Mouse (Mus musculus) MEL-GATA-1-ER (cell line): ENCODE measurements at regions not wholly inside any gene's neighbourhood (a gene's known extent, or its start where the extent isn't known, plus 50 kb on each side); places are given as distances from the start of the nearest gene placed in this dataset.

Experiments
- DNase-seq: peaks from one replicate; pipeline ENCODE4 v3.0.0-alpha.2; 2012; ENCODE audit warnings: low read depth; ENCODE audit errors: extremely low read depth

GRCm38 (mm10) chr12:25615377-25615776, 518.4 kb upstream of the Id2 start:
- no peak for DNase-seq

- no peak for DNase-seq
These were observed 516.5 kb upstream of the Id2 start for GRCm38 (mm10) chr12:25613473-25613872.

DNA sequence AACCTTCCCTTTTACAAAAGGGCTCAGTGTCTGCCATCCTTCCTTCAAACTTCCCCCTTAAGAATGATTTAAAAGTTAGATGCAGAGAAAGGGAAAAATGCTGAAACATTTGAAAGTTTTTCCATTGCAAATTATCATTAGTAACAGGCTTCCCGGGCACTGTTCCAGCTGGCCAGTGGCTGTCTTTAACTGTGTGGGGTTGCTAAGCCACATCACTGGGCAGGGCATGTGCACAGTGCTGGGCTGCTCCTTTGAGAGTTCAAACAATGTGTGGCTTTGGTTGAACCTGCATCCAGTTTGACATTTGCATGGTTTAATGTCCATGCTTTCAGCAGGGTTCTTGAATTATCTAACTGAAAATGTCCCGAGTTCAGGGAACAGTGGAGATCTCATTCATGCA, 512.1 kb upstream of the Id2 start:
- DNase-seq = no peak

DNA sequence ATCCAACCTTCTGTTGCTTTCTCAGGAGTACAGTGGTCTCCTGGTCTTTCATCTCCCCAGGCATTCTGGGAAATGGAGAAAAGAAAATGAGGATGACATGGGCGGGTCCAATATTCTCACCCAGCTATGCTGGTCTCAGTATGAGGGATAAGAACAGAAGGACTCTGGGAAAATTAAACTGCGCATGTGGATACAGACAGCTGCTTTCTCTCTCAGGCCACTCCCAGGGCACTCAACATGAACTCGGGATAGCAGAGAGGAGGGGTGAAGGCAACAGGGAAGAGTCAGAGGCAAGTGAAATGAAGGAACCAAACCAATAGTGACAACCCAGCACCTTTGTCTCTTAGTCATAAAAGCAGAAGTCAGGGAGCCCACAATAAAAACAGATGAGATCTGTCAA, 508.5 kb upstream of the Id2 start:
- DNase-seq = no peak

DNA sequence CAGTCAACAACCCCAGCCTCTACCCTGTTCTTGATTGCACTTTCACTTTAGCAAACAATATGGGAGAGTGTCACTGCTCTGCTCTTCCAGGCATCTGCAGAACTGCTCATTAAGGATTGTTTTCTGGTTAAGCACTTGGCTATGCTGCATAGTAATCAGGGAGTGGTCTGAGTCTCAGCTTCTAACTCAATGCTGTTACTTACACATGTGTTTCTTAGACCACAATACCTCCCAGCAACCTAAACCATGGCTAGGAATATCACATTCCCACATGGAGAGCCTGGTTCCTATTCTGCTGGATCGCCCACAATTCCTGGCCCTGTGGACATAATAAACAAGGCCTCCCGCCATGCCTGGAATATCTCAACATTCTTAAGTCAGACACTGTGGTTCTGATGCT, 493.3 kb upstream of the Id2 start:
- DNase-seq = no peak

DNA sequence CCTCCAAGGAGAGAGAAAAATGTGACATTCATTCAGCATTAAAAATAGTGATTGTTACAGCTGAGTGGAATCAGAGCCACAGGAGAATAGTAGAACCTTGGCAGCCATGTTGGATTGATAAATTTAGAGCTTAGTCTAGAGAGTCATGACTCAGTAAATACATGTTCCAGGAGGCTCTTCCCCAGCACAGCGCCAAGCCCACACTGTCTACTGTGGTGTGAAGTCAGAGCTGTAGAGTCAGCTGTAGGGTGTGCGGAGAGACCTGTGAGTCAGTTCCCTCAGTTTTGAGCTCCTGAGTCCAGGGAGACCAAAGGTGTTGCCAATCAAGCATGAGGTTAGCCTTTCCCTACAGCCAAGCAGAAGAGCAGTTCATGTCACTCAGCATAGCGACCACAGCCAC, 488.8 kb upstream of the Id2 start:
- no peak for DNase-seq

DNA sequence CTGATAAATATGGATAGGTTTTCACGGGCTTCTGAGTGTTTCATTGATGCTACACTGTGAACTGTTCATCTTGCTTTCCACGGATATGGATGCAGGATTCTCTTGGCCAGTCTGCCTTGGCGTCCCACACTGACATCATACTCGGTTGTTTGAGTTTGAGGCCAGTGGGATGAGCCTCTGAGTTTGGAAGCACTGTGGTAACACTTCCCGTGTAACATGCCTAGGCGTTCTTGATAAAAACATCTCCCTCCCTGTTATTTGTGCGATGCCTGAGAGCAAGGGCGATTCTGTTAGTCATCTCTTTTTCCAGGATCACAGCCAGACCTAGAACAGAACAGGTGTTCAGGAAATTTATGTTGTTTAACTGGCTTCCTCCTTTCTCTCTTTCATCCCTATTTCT, 482.5 kb upstream of the Id2 start:
- DNase-seq = no peak

- no peak for DNase-seq
These were observed 468.2 kb upstream of the Id2 start for GRCm38 (mm10) chr12:25565131-25565530.

- DNase-seq = no peak
These were observed 462.7 kb upstream of the Id2 start for GRCm38 (mm10) chr12:25559601-25560000.

DNA sequence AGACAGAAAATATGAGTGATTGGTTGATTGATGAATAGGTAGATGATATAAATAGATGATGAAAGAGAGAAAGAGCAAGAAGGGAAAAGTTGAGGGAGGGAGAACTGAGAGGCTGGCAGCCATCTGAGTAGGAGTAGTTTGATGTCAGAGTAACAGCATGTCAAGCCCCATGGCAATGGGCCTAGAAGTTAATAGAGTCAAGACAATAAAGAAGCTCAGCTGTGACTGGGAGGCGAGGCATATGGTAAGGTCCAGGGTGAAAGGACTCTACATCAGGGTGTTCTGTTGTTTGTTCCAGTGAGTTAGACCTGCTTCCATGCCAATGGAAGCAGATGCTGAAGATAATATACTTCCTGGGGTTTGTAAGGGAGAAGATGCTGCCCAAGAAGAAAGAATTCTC, 456.7 kb upstream of the Id2 start:
- no peak for DNase-seq

- no peak for DNase-seq
These were observed 452.8 kb upstream of the Id2 start for GRCm38 (mm10) chr12:25549735-25550134.

DNA sequence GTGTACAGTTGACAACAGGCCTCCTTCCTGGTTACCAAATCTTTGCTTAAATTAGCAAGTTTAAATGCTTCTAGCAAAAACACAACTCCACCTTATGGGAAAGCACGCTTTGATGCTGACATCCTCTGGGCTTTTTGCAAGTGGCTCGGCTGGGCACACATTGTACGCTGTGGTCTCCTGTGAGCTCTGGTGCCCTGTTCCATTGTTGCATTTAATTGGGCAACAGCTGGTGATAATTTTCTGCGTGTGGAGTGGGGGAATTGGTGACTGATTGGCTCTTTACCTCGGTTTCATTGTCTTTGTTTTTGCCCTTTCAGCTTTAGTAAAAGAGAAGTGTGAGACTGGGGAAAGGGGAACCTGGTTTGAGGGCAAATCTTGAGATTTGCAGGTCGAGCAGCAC, 447.3 kb upstream of the Id2 start:
- no peak for DNase-seq

DNA sequence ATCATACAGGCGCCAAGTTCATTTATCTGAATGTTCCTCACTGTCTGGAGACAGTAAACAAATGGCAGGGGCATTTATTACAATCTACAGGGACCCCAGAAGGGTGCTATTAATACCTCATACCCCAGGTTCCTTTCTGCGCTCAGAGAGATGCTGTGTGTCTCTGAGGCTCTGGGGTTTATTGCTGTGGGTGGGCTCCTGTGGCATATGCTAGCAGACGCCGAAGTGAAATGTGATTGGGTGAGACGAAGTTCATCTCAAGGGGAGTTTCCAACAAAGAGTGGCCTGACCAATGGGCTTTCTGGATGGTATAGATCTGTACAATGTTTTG, 437.6 kb upstream of the Id2 start:
- no peak for DNase-seq

- no peak for DNase-seq
These were observed 437.0 kb upstream of the Id2 start for GRCm38 (mm10) chr12:25533709-25534619.

DNA sequence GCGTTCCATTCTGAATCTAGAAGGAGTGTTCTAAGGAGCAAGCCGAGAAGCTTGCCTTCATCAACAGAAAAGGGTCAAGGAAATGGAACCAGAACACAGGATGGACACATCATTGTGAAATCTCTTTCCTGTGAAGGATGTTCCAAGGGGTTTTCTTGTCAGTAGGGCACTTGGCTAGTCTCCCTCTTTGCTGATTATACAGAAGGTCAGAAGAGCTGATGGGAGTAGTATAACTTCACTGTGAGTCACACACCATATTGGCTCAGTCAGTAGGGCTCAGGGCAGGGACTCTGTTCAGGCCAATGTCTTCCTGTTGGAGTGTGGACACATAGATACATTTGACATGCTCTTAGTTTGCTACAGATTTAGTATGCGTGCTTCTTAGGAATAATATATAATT, 433.5 kb upstream of the Id2 start:
- no peak for DNase-seq

DNA sequence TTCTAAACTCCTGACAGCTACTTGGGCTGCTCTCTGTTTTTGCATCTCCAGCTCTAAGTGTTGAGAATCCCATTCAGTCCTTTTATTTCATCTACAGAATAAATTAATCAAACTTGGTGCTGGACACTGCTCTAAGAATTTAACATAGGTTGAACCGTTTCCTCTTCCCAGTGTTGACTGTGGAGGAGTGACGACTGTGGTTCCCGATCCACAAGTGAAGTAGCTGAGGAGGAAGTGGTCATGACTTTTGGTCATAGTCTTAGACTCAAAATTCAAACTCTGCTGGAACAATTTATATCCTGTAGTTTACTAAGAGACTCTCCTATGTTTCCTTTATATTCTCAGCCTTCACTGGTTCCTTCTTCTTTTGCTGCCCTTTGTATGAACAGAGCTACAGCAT, 432.6 kb upstream of the Id2 start:
- DNase-seq = no peak

DNA sequence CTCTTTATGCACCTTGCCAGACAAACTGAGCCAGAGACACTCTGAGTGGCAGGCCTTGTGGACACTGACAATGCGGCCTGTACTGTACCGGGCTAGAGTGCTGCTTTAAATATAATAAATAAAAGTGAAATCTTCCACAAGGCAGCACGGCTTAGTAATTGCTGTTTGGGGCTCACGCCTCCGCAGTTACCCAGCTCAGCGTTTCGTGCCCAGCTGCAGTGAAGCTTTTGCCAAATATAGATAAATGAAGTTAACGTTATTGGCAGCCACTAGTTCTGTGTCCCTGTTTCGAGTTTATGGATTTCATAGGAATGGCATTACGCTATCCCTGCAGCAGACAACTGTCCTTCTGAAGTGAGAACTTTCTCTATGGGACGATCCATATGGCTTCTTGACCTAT, 429.7 kb upstream of the Id2 start:
- no peak for DNase-seq

DNA sequence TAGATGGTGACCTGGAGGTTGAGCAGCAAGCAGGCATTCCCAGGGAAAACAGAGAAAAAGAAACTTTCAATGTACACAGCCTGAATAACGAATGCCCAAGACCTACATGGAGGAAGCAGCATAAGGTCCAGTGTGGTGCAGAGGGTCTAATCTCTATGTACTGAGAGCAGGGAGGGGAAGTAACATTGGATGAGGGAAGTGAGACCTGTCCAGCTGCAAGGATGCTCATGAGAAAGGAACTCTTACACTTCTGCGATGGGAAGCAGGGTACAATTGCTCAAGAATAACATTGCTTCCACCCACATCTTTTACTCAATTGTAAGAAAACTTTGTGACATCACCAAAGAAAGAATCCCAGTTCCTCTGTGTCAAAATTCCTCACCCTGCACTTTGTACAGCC, 419.8 kb upstream of the Id2 start:
- no peak for DNase-seq

DNA sequence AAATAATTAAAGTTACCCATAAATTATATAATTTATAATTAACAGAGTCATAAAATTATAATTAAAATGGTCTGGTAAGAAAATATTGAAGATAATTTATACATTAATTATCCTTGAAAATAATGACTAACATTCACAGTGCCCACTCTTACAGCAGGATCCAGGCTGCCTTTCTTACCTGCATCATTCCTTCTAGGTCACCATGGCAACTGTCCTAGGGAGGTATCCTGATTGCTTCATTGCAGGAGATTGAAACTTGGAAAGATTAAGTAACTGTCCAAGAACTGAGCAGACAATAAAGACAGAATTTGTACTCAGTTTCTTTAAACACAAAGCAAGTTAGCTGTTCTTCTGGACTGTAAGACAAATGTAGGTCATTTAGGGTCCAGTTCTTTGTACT, 416.7 kb upstream of the Id2 start:
- no peak for DNase-seq

GRCm38 (mm10) chr12:25509666-25510065, 412.7 kb upstream of the Id2 start:
- no peak for DNase-seq

DNA sequence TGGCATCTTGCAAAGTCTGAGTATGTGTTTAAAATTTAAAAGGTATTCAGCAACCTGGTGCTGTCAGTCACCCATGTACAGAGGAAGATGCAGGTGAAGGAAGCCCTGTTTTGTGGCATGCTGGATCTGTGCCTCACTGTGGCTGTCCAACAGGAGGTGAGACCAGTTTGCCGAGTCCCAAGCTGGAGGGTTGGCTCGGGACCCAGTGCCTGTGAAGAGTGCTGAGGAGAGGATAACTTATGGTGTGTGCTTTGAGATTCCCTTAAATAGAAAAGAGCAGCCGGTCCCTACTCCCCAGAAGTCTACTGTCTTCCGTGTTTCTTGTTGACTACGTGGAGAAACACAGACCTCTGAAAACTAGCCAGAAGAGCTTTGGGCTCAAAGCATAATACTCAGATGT, 396.3 kb upstream of the Id2 start:
- DNase-seq = no peak

- DNase-seq = no peak
These were observed 395.7 kb upstream of the Id2 start for GRCm38 (mm10) chr12:25492483-25493190.

DNA sequence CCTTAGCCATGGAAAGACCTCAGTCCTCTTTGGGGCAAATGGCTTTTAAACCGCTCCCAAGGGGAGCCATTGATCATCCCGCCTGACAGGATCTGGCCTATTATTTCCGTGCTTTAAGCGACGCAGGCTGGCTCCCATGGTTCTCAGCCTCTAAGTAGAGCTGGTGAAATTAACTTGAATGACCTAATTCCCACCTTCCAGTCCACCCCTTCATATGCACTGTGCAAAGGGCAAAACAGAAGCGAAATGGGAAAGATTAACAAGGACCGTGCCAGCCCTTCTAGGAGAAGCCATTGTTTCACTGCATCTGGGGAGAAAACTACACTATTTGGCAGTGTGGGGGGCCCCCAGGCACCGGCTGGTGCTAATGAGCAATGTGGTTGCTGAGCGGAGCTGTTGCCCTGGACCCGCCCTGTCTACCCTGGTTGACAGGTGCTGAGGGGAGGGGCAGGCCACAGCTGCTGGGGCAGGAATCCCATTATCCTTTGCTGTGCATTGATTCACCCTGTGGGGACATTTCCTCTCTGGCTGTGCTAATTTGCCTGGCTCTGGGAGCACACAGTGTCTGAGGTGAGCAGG, 378.3 kb upstream of the Id2 start:
- no peak for DNase-seq
